Mouse (Mus musculus) kidney, embryonic 15.5 days (tissue): ENCODE measurements around the gene Tex26. TPM values are rescaled to one million over a fixed set of nuclear protein-coding genes. Genes with fewer than 3 reads are reported as not detected.
A peak's percentile ranks its signal among the peaks of the same experiment; 100 is the strongest.

Source experiments
- ATAC-seq: fragments of 200-750 bp; cut with Nextera tagmentation; replicated peaks from 2 replicates; pipeline ENCODE4 v1.8.0; 2017; ENCODE audit warnings: moderate TSS enrichment; ENCODE audit not compliant: low FRiP score
- H3K27ac ChIP-seq: fragments of 300-500 bp; sonication (generic); 2 replicates; pipeline ENCODE4 v1.5.1; 2015; ENCODE audit warnings: mild to moderate bottlenecking, inconsistent platforms
- H3K27me3 ChIP-seq: fragments of 300-500 bp; sonication (generic); 2 replicates; pipeline ENCODE4 v1.6.1; 2015; ENCODE audit warnings: inconsistent platforms
- H3K36me3 ChIP-seq: fragments of 300-500 bp; sonication (generic); 2 replicates; pipeline ENCODE4 v1.6.1; 2015; ENCODE audit warnings: inconsistent platforms
- H3K4me1 ChIP-seq: fragments of 300-500 bp; sonication (generic); 2 replicates; pipeline ENCODE4 v1.6.1; 2015; ENCODE audit warnings: inconsistent platforms
- H3K4me2 ChIP-seq: fragments of 300-500 bp; sonication (generic); 2 replicates; pipeline ENCODE4 v1.6.1; 2015; ENCODE audit warnings: moderate library complexity, mild to moderate bottlenecking, inconsistent platforms
- H3K4me3 ChIP-seq: fragments of 300-500 bp; sonication (generic); replicated peaks from 2 replicates; pipeline ENCODE4 v1.5.1; 2015; ENCODE audit warnings: mild to moderate bottlenecking, inconsistent platforms
- H3K9ac ChIP-seq: fragments of 300-500 bp; sonication (generic); 2 replicates; pipeline ENCODE4 v1.6.1; 2015; ENCODE audit warnings: mild to moderate bottlenecking, inconsistent platforms
- H3K9me3 ChIP-seq: fragments of 300-500 bp; sonication (generic); replicated peaks from 2 replicates; pipeline ENCODE4 v1.6.1; 2016; ENCODE audit warnings: inconsistent platforms
- WGBS: fragments of 180-500 bp; shearing (Covaris S2); methylation state at CpG from one replicate; pipeline ENCODE4 v1.1.7; 2015; ENCODE audit warnings: mixed read lengths; 5-methylcytosine and 5-hydroxymethylcytosine counted together
- polyA plus RNA-seq: library from polyadenylated mRNA; unstranded; fragments of >200 nt; fragmentation: Nextera tagmentation; extraction: Ambion mirVana; gene quantifications from 2 replicates; pipeline ENCODE4 v1.2.1, GENCODE M21; 2015

The Tex26 gene
- polyA plus RNA-seq, 1 experiment from 2014 or later: 0.26 TPM

DNA sequence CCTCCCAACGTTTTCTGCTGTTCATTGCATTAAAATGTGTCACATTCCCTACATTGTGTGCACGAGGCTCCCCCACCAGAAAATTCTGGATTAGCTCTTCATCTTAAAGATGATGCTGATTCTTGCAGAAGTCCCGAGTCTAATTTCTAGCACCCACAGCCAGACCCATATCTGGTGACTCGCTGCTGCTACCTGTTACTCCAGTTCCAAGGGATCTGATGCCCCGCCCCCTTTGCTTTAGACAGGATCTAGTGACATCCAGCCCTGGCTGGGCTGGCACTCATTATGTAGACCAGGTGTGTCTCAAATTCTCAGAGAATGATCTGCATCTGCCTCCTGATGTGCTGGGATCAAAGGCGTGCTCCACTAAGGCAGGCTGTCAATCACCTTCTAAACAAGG is 2.3 kb upstream of the Tex26 start:
- Histone ChIP-seq H3K9ac (no peak overlapping the region), H3K36me3 (no peaks in the 10 kb centered on the region), H3K4me1 (peaks cover 15% of the 10 kb centered on the region), H3K27ac (no peak overlapping the region), H3K4me2 (no peak overlapping the region), H3K9me3 (no peaks in the 10 kb centered on the region), H3K4me3 (no peak overlapping the region), H3K27me3 (peaks cover 12% of the 10 kb centered on the region; the same call in 1 of the 2 replicates)
- 74% methylated on average over 6 of the region's 6 CpGs for WGBS
- no peak for ATAC-seq

DNA sequence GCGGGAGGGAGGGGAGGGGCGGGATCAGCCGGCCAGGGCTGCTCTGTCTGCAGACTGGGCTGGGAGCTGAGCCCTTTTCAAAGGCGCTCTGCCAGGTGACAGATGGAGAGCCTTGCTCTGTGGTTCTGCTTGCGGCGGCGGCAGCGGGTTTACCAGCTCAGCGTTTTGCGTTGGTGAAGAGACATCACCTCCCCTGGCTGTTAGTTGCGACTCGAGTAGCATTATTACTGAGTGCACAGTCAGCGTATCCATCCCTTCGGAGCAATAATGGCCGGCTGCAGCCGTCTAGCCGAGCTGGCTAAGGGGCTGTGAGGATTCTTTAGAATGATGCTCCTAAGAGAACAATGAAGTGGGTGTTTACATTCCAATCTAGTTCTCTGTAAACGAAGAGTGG is 717 bp downstream of the Tex26 start:
- WGBS: 1% methylated on average over 18 of the region's 18 CpGs
- ATAC-seq: peak; percentile 86
- Histone ChIP-seq H3K4me1 (peaks cover 19% of the 10 kb centered on the region), H3K4me3 (peak overlapping the region; percentile 47), H3K27ac (peak overlapping the region; percentile 72), H3K36me3 (no peaks in the 10 kb centered on the region), H3K9ac (0 out of 2 replicates have a peak overlapping the region, but pooled peaks have one; percentile 38), H3K9me3 (no peaks in the 10 kb centered on the region), H3K4me2 (peak overlapping the region; percentile 90), H3K27me3 (peaks cover 12% of the 10 kb centered on the region; the same call in 1 of the 2 replicates)

DNA sequence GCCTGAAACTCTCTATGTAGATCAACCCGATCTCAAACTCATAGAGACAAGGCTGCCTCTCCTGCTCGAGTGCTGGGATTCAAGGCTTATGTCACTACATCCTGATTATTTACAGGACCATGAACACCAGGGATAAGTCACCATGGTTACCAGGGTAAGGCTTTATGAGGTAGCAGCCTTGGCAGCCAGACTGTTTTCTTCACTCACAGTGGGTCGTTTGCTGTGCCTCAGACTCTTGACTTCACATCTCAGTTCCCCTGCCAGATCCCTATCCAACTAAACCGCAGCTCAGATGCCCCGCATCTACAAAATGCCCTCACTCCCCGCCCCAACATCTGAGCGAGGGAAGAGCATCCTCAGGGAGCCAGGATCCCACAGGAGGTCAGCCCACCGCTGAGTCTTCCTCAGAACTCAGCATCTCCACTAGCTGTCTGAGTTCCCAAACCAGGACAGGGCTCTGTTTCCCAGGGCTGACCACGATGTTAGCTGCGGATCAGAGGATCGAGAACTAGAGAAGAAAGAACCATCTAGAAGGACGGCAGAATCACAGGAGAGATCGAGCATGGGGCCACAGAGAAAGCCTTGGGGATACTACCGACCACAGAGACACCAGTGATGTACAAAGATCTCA is 2.3 kb downstream of the Tex26 start:
- 70% methylated on average over 14 of the region's 14 CpGs for WGBS
- Histone ChIP-seq H3K4me3 (no peak overlapping the region), H3K27me3 (peaks cover 12% of the 10 kb centered on the region; the same call in 1 of the 2 replicates), H3K9ac (no peak overlapping the region), H3K9me3 (no peaks in the 10 kb centered on the region), H3K4me2 (no peak overlapping the region), H3K36me3 (no peaks in the 10 kb centered on the region), H3K27ac (no peak overlapping the region), H3K4me1 (peaks cover 19% of the 10 kb centered on the region)
- no peak for ATAC-seq

GRCm38 (mm10) chr5:149442277-149442660 is 2.8 kb downstream of the Tex26 start:
- Histone ChIP-seq H3K4me2 (no peak overlapping the region), H3K27ac (no peak overlapping the region), H3K9ac (no peak overlapping the region), H3K9me3 (no peaks in the 10 kb centered on the region), H3K4me3 (no peak overlapping the region), H3K4me1 (peaks cover 19% of the 10 kb centered on the region), H3K36me3 (no peaks in the 10 kb centered on the region), H3K27me3 (peaks cover 12% of the 10 kb centered on the region; the same call in 1 of the 2 replicates)
- ATAC-seq: no peak
- WGBS: 67% methylated on average over 15 of the region's 15 CpGs

DNA sequence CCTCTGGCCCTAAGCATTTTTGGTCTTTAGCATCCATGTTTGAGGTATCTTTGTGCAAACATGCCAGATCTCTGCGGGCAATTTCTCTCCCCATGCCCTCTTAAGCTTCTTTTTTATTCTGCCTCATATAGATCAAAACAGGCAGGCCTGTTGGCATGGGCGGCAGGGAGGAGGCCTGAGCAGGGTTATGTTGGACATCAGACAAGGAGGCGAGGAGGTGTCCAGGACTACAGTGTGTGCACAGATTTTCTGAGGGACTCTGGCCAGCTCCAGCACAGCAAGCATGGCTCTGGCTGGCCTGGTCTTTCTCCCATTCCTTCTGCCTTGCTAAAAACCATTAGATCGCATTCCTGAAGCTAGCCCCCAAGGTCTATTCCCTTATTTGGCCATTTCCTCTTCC is 5.0 kb downstream of the Tex26 start:
- no peak for ATAC-seq
- H3K9me3 ChIP-seq: no peaks in the 10 kb centered on the region
- no peaks in the 10 kb centered on the region for H3K36me3 ChIP-seq
- no peak overlapping the region for H3K4me3 ChIP-seq
- 71% methylated on average over 4 of the region's 4 CpGs for WGBS
- peaks cover 16% of the 10 kb centered on the region for H3K4me1 ChIP-seq
- no peak overlapping the region for H3K27ac ChIP-seq
- H3K9ac ChIP-seq: no peak overlapping the region
- H3K4me2 ChIP-seq: no peak overlapping the region
- peaks cover 12% of the 10 kb centered on the region; the same call in 1 of the 2 replicates for H3K27me3 ChIP-seq

DNA sequence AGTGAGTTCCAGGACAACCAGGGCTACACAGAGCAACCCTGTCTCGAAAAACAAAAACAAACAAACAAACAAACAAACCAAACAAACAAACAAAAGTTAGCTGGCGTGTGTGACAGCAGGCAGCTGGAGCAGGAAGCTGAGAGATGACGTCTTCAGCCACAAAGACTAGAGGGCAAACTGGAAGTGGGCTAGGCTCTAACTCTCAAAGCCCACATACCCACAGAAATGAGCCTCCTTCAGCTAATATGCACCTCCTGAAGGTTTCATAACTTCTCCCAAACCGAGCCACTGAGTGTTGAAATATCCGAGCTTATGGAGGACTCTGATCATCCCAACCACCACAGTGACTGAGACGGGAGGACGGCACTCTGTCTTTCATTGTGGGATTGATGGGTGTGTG is 7.0 kb downstream of the Tex26 start:
- H3K27me3 ChIP-seq: peaks cover 3% of the 10 kb centered on the region; the same call in 1 of the 2 replicates
- H3K9ac ChIP-seq: no peak overlapping the region
- no peak overlapping the region for H3K4me2 ChIP-seq
- 82% methylated on average over 7 of the region's 7 CpGs for WGBS
- no peak for ATAC-seq
- H3K4me3 ChIP-seq: no peak overlapping the region
- no peaks in the 10 kb centered on the region for H3K9me3 ChIP-seq
- no peak overlapping the region for H3K27ac ChIP-seq
- 0 out of 2 replicates have a peak, but pooled peaks cover 4% of the 10 kb centered on the region for H3K4me1 ChIP-seq
- H3K36me3 ChIP-seq: no peaks in the 10 kb centered on the region

DNA sequence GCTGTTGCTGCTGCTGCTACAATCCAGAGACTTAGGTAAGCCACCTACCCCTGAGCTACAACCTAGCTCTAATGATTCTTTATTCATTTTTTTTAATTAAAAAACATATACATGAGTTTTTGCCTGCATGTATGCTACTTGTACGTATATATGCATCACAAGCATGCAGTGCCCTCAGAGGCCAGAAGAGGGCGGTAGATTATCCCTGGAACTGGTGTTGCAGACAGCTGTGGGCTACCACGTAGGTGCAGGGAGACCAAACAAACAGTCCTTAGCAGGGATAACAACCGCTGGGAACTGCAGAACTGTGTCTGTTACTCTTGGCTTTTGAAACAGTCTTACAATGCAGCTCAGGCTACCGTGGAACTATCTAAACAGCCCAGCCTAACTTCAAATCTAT is 8.3 kb downstream of the Tex26 start:
- no peak overlapping the region for H3K4me3 ChIP-seq
- 83% methylated on average over 5 of the region's 5 CpGs for WGBS
- H3K9me3 ChIP-seq: no peaks in the 10 kb centered on the region
- H3K27me3 ChIP-seq: no peaks in the 10 kb centered on the region
- no peaks in the 10 kb centered on the region for H3K36me3 ChIP-seq
- H3K4me2 ChIP-seq: no peak overlapping the region
- H3K4me1 ChIP-seq: 0 out of 2 replicates have a peak, but pooled peaks cover 4% of the 10 kb centered on the region
- H3K9ac ChIP-seq: no peak overlapping the region
- H3K27ac ChIP-seq: no peak overlapping the region
- no peak for ATAC-seq

GRCm38 (mm10) chr5:149449406-149449805 is 9.9 kb downstream of the Tex26 start:
- H3K9me3 ChIP-seq: no peaks in the 10 kb centered on the region
- no peaks in the 10 kb centered on the region for H3K27me3 ChIP-seq
- H3K9ac ChIP-seq: no peak overlapping the region
- WGBS: 83% methylated on average over 7 of the region's 7 CpGs
- H3K4me3 ChIP-seq: no peak overlapping the region
- H3K27ac ChIP-seq: no peak overlapping the region
- no peak for ATAC-seq
- no peak overlapping the region for H3K4me2 ChIP-seq
- H3K36me3 ChIP-seq: no peaks in the 10 kb centered on the region
- 0 out of 2 replicates have a peak, but pooled peaks cover 2% of the 10 kb centered on the region for H3K4me1 ChIP-seq

DNA sequence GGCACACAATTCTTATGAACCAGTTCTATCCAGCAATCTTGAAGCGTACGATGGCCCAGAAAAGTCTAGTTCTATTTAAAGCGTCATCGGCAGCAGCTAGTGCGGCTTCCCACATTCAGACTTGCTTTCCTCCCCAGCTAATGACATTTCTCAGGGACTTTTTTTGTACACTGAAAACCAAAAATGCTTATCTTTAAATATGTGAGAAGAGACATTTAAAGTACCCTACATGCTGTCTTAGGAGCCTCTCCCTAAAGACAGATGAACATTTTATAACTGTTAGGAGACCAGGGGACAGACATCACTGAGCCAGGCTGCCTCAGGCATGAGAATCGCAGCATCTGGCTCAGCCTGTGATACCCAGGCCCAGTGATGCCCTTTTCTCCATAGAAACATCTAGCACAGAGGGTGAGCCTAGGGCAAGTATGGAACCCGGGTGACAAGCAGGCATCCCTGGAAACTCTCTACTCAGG is 11.8 kb downstream of the Tex26 start:
- ATAC-seq: no peak
- Histone ChIP-seq H3K36me3 (no peaks in the 10 kb centered on the region), H3K4me2 (no peak overlapping the region), H3K4me3 (no peak overlapping the region), H3K4me1 (no peaks in the 10 kb centered on the region), H3K27me3 (no peaks in the 10 kb centered on the region), H3K9ac (no peak overlapping the region), H3K27ac (no peak overlapping the region), H3K9me3 (no peaks in the 10 kb centered on the region)
- 87% methylated on average over 7 of the region's 7 CpGs for WGBS

GRCm38 (mm10) chr5:149454281-149454680 is 14.8 kb downstream of the Tex26 start:
- Histone ChIP-seq H3K27me3 (no peaks in the 10 kb centered on the region), H3K9ac (no peak overlapping the region), H3K4me2 (no peak overlapping the region), H3K9me3 (no peaks in the 10 kb centered on the region), H3K4me3 (no peak overlapping the region), H3K36me3 (no peaks in the 10 kb centered on the region), H3K4me1 (no peaks in the 10 kb centered on the region), H3K27ac (no peak overlapping the region)
- no peak for ATAC-seq
- WGBS: 30% methylated on average over 6 of the region's 6 CpGs

- ATAC-seq: no peak
- Histone ChIP-seq H3K27me3 (no peaks in the 10 kb centered on the region), H3K4me3 (no peak overlapping the region), H3K9ac (no peak overlapping the region), H3K36me3 (no peaks in the 10 kb centered on the region), H3K4me2 (no peak overlapping the region), H3K27ac (no peak overlapping the region), H3K9me3 (no peaks in the 10 kb centered on the region), H3K4me1 (no peaks in the 10 kb centered on the region; the same call in 1 of the 2 replicates)
- 85% methylated on average over 7 of the region's 7 CpGs for WGBS
These were observed 17.1 kb downstream of the Tex26 start for GRCm38 (mm10) chr5:149456544-149456943.

- Histone ChIP-seq H3K27me3 (no peaks in the 10 kb centered on the region), H3K27ac (no peak overlapping the region), H3K36me3 (no peaks in the 10 kb centered on the region), H3K4me2 (no peak overlapping the region), H3K4me3 (no peak overlapping the region), H3K9me3 (no peaks in the 10 kb centered on the region), H3K9ac (no peak overlapping the region), H3K4me1 (peaks cover 3% of the 10 kb centered on the region)
- no peak for ATAC-seq
- WGBS: 78% methylated on average over 3 of the region's 3 CpGs
These were observed 22.6 kb downstream of the Tex26 start for GRCm38 (mm10) chr5:149462071-149462470.

DNA sequence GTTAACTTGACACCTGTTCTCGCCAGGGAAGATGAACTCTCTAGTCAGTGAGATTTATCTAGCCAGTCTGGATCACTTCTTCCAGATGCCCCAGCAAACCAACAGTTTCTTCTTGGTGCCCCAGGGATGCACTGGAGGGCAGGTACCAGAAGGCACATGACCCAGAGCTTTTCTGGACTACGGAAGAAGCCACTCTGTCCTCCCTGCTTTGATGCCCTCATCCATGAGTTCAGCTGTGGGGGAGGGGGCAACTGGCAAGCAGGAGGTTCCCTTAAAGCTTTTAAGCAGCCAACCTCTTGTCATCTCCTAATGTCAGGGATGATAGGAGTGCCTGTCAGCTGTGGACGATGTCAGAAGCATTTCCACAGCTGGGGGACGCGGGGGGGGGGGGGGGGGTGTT is 25.8 kb downstream of the Tex26 start:
- 24% methylated on average over 5 of the region's 5 CpGs for WGBS
- H3K27me3 ChIP-seq: no peaks in the 10 kb centered on the region

More for the DNA sequence above, 25.8 kb downstream of the Tex26 start:
- H3K4me2 ChIP-seq: no peak overlapping the region
- H3K4me3 ChIP-seq: no peak overlapping the region
- no peak overlapping the region for H3K27ac ChIP-seq
- H3K9me3 ChIP-seq: no peaks in the 10 kb centered on the region
- no peaks in the 10 kb centered on the region for H3K36me3 ChIP-seq
- no peak for ATAC-seq
- H3K4me1 ChIP-seq: peaks cover 3% of the 10 kb centered on the region
- no peak overlapping the region for H3K9ac ChIP-seq
